Comparison of ENCODE assay signal across 8 mouse cellular contexts in the genomic region with DNA sequence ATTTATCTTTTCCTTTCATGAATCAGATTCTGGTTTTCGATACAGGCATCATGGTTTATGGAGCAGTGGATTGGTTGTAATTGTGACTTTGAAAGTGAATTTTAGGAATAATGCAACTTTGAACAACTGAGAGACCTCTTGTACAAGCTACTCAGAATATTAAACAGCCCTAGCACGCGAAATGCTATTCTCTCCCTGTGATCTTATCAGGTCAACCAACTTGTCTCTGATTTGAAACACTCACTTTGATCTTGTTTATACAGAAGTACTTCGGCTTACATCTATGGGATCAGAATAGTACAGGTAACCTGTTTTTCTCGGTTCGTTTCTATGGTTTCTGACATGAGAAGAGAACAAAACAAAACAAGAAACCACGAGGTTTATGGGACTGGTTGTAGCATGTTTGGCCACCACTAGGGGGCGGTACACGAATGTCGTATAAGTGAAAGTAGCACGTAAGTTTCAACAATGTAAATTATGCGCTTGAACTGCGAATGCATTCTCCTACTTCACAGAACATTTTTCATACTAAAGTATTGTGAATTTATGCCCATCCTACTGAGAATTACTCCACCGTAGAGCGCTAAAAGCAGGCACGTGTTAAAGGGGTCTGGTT.
A peak's percentile ranks its signal among the peaks of the same experiment; 100 is the strongest.
DNase-seq lines count a peak whose midpoint lies in the region; ATAC-seq and TF ChIP-seq lines count a peak whose summit lies in the region.

No protein-coding gene starts in this region.

- no peaks in the 10 kb centered on the region for H3K79me2 ChIP-seq in C2C12 (ENCODE audit: control insufficient read depth, insufficient read depth)

- TF ChIP-seq CTCF in C2C12 (IDR thresholded peaks at IDR 0.05; ENCODE audit: control insufficient read depth, insufficient read depth, insufficient read length): peak; percentile 49
- peak; percentile 94 for TF ChIP-seq CTCF in stomach, postnatal 0 days (IDR thresholded peaks at IDR 0.05; ENCODE audit: low read depth)

- H3K36me3 ChIP-seq in C2C12 (ENCODE audit: control insufficient read depth, insufficient read depth): no peaks in the 10 kb centered on the region
- H3K36me3 ChIP-seq in embryonic facial prominence, embryonic 14.5 days (ENCODE audit: control insufficient read depth, insufficient read depth, low read length): no peaks in the 10 kb centered on the region
- H3K36me3 ChIP-seq in heart, embryonic 15.5 days: no peaks in the 10 kb centered on the region
- H3K36me3 ChIP-seq in liver, embryonic 13.5 days: no peaks in the 10 kb centered on the region
- H3K36me3 ChIP-seq in stomach, postnatal 0 days (ENCODE audit: control insufficient read depth, insufficient read depth, low read length): no peaks in the 10 kb centered on the region

- H3K9me3 ChIP-seq in embryonic facial prominence, embryonic 14.5 days (ENCODE audit: control insufficient read depth, low read length): no peaks in the 10 kb centered on the region
- no peaks in the 10 kb centered on the region for H3K9me3 ChIP-seq in heart, embryonic 15.5 days (replicated peaks)
- no peaks in the 10 kb centered on the region for H3K9me3 ChIP-seq in liver, embryonic 13.5 days (replicated peaks)
- no peaks in the 10 kb centered on the region for H3K9me3 ChIP-seq in stomach, postnatal 0 days (ENCODE audit: control insufficient read depth, low read length)

- H3K9ac ChIP-seq in embryonic facial prominence, embryonic 14.5 days (ENCODE audit: low read depth, low read length): no peak overlapping the region
- no peak overlapping the region for H3K9ac ChIP-seq in heart, embryonic 15.5 days
- no peak overlapping the region for H3K9ac ChIP-seq in liver, embryonic 13.5 days
- no peak overlapping the region for H3K9ac ChIP-seq in stomach, postnatal 0 days (ENCODE audit: low read length)

- H3K4me1 ChIP-seq in embryonic facial prominence, embryonic 14.5 days (ENCODE audit: control insufficient read depth, insufficient read depth, low read length): peaks cover 10% of the 10 kb centered on the region
- no peaks in the 10 kb centered on the region for H3K4me1 ChIP-seq in heart, embryonic 15.5 days (replicated peaks)
- H3K4me1 ChIP-seq in liver, embryonic 13.5 days (replicated peaks): no peaks in the 10 kb centered on the region
- H3K4me1 ChIP-seq in stomach, postnatal 0 days (replicated peaks; ENCODE audit: control insufficient read depth, insufficient read depth): no peaks in the 10 kb centered on the region

- H3K27ac ChIP-seq in embryonic facial prominence, embryonic 14.5 days (replicated peaks; ENCODE audit: low read depth, low read length): no peak overlapping the region
- H3K27ac ChIP-seq in heart, embryonic 15.5 days: no peak overlapping the region
- no peak overlapping the region for H3K27ac ChIP-seq in liver, embryonic 13.5 days
- H3K27ac ChIP-seq in stomach, postnatal 0 days (replicated peaks): no peak overlapping the region

- no peak for TF ChIP-seq EP300 in stomach, postnatal 0 days (optimal IDR thresholded peaks at IDR 0.05)

- no peaks in the 10 kb centered on the region for H3K27me3 ChIP-seq in C2C12 (ENCODE audit: control insufficient read depth, insufficient read depth, insufficient read length)
- no peaks in the 10 kb centered on the region for H3K27me3 ChIP-seq in embryonic facial prominence, embryonic 14.5 days (replicated peaks; ENCODE audit: control insufficient read depth, insufficient read depth, low read length)
- no peaks in the 10 kb centered on the region for H3K27me3 ChIP-seq in heart, embryonic 15.5 days
- H3K27me3 ChIP-seq in liver, embryonic 13.5 days: no peaks in the 10 kb centered on the region
- no peaks in the 10 kb centered on the region for H3K27me3 ChIP-seq in stomach, postnatal 0 days (ENCODE audit: control insufficient read depth, insufficient read depth, low read length)

- H3ac ChIP-seq in C2C12 (ENCODE audit: control insufficient read depth, insufficient read length, low read depth): peak overlapping the region; percentile 13

- no peak overlapping the region for H3K4me3 ChIP-seq in C2C12 (ENCODE audit: insufficient read depth, poor library complexity, severe bottlenecking)
- no peak overlapping the region for H3K4me3 ChIP-seq in embryonic facial prominence, embryonic 14.5 days (ENCODE audit: low read depth, low read length)
- peak overlapping the region; percentile 33 for H3K4me3 ChIP-seq in heart, embryonic 15.5 days
- 0 out of 2 replicates have a peak overlapping the region, but pooled peaks have one; percentile 14 for H3K4me3 ChIP-seq in liver, embryonic 13.5 days (replicated peaks)
- H3K4me3 ChIP-seq in stomach, postnatal 0 days (ENCODE audit: low read depth, low read length): no peak overlapping the region

- peak; percentile 75 for ATAC-seq in embryonic facial prominence, embryonic 14.5 days (ENCODE audit: low read depth)
- no peak for ATAC-seq in heart, embryonic 15.5 days (replicated peaks; ENCODE audit: insufficient number of reproducible peaks, insufficient read depth, low FRiP score, low read depth)
- ATAC-seq in liver, embryonic 13.5 days (ENCODE audit: low read depth): no peak
- ATAC-seq in stomach, postnatal 0 days (ENCODE audit: low FRiP score, low TSS enrichment): peak; percentile 74; the same call in 1 of the 2 replicates

- H3K4me2 ChIP-seq in embryonic facial prominence, embryonic 14.5 days (ENCODE audit: low read depth, low read length): peak overlapping the region; percentile 47
- H3K4me2 ChIP-seq in heart, embryonic 15.5 days: peak overlapping the region; percentile 55
- peak overlapping the region; percentile 38 for H3K4me2 ChIP-seq in liver, embryonic 13.5 days
- 0 out of 2 replicates have a peak overlapping the region, but pooled peaks have one; percentile 12 for H3K4me2 ChIP-seq in stomach, postnatal 0 days (replicated peaks; ENCODE audit: low read depth)

- 20% methylated on average over 16 of the region's 16 CpGs for WGBS in embryonic facial prominence, embryonic 14.5 days
- 19% methylated on average over 16 of the region's 16 CpGs for WGBS in heart, embryonic 15.5 days
- WGBS in liver, embryonic 13.5 days (ENCODE audit: insufficient replicate concordance): 17% methylated on average over 16 of the region's 16 CpGs
- 17% methylated on average over 16 of the region's 16 CpGs for WGBS in stomach, postnatal 0 days

- no peaks in the 10 kb centered on the region for H3K79me3 ChIP-seq in C2C12 (ENCODE audit: low read depth)

- DNase-seq in adrenal gland, postnatal 4 days (ENCODE audit: low spot score in 2 of 2): peak; percentile 16 to 36
- DNase-seq in embryonic facial prominence, embryonic 14.5 days (ENCODE audit: low spot score): peak; percentile 93
- peak; percentile 73 for DNase-seq in kidney, postnatal 14 days
- peak; percentile 31 for DNase-seq in liver, embryonic 13.5 days
- DNase-seq in natural killer cell, adult 2 months (ENCODE audit: low spot score in 2 of 2): peak; percentile 32 to 50
- peak; percentile 71 for DNase-seq in stomach, postnatal 0 days (ENCODE audit: low spot score)

TF ChIP-seq in C2C12, 6 proteins besides CTCF, POLR2A, EP300 and RAD21:
- no peak for TF ChIP-seq FOSL1 (IDR thresholded peaks at IDR 0.05; ENCODE audit: insufficient read depth, low read length, poor library complexity, severe bottlenecking)
- TF ChIP-seq CEBPB (IDR thresholded peaks at IDR 0.05; ENCODE audit: low read depth): no peak
TF ChIP-seq in C2C12: peak in this region for 0.

Comparison
In these comparisons a context has a peak if more than half of its experiments do, and no peak if none do; other contexts are left out.
1. H3K4me3 ChIP-seq: peak in heart, embryonic 15.5 days (single experiment) and liver, embryonic 13.5 days (single experiment); none in C2C12 (single experiment), embryonic facial prominence, embryonic 14.5 days (single experiment) and stomach, postnatal 0 days (single experiment).
2. DNase-seq: peak in every context shown above with its lines; median percentile 93 in embryonic facial prominence, embryonic 14.5 days; 73 in kidney, postnatal 14 days; 71 in stomach, postnatal 0 days; 41 in natural killer cell, adult 2 months; 31 in liver, embryonic 13.5 days; 26 in adrenal gland, postnatal 4 days.
3. ATAC-seq: peak in embryonic facial prominence, embryonic 14.5 days (single experiment) and stomach, postnatal 0 days (single experiment); none in heart, embryonic 15.5 days (single experiment) and liver, embryonic 13.5 days (single experiment).
4. Peak in every context shown above with its lines, with median percentiles within 50 percentile points of each other: H3K4me2 ChIP-seq.